Mouse (Mus musculus) ES-E14 (cell line): ENCODE results near the gene Tedc1. TPM values are rescaled to one million over a fixed set of nuclear protein-coding genes. Genes with fewer than 3 reads are reported as not detected.

Source experiments
- DNase-seq: peaks from one replicate; pipeline ENCODE4 v3.0.0-alpha.2; 2013; ENCODE audit warnings: low read depth, low spot score
- H3K27ac ChIP-seq: 2 replicates; pipeline ENCODE4 v1.5.1; 2012; ENCODE audit warnings: low read depth, mild to moderate bottlenecking, low read length, moderate library complexity, mixed read lengths; ENCODE audit not compliant: poor library complexity, insufficient read depth, severe bottlenecking
- H3K36me3 ChIP-seq: 2 replicates; pipeline ENCODE4 v1.6.1; 2012; ENCODE audit warnings: mild to moderate bottlenecking, low read length, moderate library complexity, mixed read lengths; ENCODE audit not compliant: control insufficient read depth, poor library complexity, insufficient read depth, severe bottlenecking
- H3K4me1 ChIP-seq, 2 experiments: fragments of 150-350 bp in 1 of 2; sonication (generic) in 1 of 2; 2 replicates each; pipeline ENCODE4 v1.6.1; 2012; ENCODE audit warnings: low read length in 2 of 2, mild to moderate bottlenecking in 1 of 2, mixed read lengths in 1 of 2; ENCODE audit not compliant: control insufficient read depth in 2 of 2, insufficient read depth in 2 of 2, poor library complexity in 1 of 2
- H3K4me3 ChIP-seq, 2 experiments: fragments of 150-350 bp in 1 of 2; sonication (generic) in 1 of 2; 2 replicates each; pipeline ENCODE4 v1.5.1; 2012; ENCODE audit warnings: low read length in 2 of 2, low read depth in 1 of 2, mild to moderate bottlenecking in 1 of 2, mixed read lengths in 1 of 2; ENCODE audit not compliant: insufficient read depth in 1 of 2, poor library complexity in 1 of 2, severe bottlenecking in 1 of 2
- H3K9ac ChIP-seq: 2 replicates; pipeline ENCODE4 v1.6.1; 2012; ENCODE audit warnings: low read depth, mild to moderate bottlenecking, low read length, mixed read lengths; ENCODE audit not compliant: poor library complexity, insufficient read depth, severe bottlenecking
- H3K9me3 ChIP-seq: fragments of 150-350 bp; sonication (generic); 2 replicates; pipeline ENCODE4 v1.6.1; 2012; ENCODE audit warnings: low read depth, mild to moderate bottlenecking, low read length; ENCODE audit not compliant: control insufficient read depth, insufficient read depth
- CHD2 ChIP-seq: IDR thresholded peaks from 2 replicates; pipeline ENCODE4 v1.6.1; 2014; ENCODE audit warnings: mild to moderate bottlenecking, low read depth, low read length, inconsistent platforms
- HCFC1 ChIP-seq: IDR thresholded peaks from 2 replicates; pipeline ENCODE4 v1.6.1; 2012; ENCODE audit warnings: low read length, inconsistent platforms, borderline replicate concordance; ENCODE audit not compliant: insufficient read depth
- MAFK ChIP-seq: IDR thresholded peaks from 2 replicates; pipeline ENCODE4 v1.6.1; 2014; ENCODE audit warnings: mild to moderate bottlenecking, low read depth, low read length, inconsistent platforms; ENCODE audit not compliant: insufficient read depth
- ZC3H11A ChIP-seq: IDR thresholded peaks from 2 replicates; pipeline ENCODE4 v1.6.1; 2012; ENCODE audit warnings: low read depth, mild to moderate bottlenecking, inconsistent platforms, low read length, borderline replicate concordance
- ZNF384 ChIP-seq: IDR thresholded peaks from 2 replicates; pipeline ENCODE4 v1.6.1; 2012; ENCODE audit warnings: low read depth, low read length, inconsistent platforms
- in situ Hi-C, 2 experiments: fragments of 600-800 bp; cut with MboI; formaldehyde crosslinking; loops; one replicate each; pipeline ENCODE4 v1.15.1; 2025; ENCODE audit warnings: low sequenced_read_pairs in 2 of 2, inconsistent platforms in 1 of 2; ENCODE audit not compliant: unreplicated experiment in 2 of 2
- total RNA-seq: library from RNA; depleted of rRNA; stranded (reverse); fragments of 300-350 nt; gene quantifications from 2 replicates; pipeline ENCODE4 v1.2.3, GENCODE M21; 2012; rRNA removed

Tedc1 gene
- total RNA-seq, 1 experiment = 30.3 TPM

- no peak overlapping the region for H3K4me3 ChIP-seq
- no peaks in the 10 kb centered on the region for H3K9me3 ChIP-seq
- no peaks in the 10 kb centered on the region; a peak in 1 of 4 replicates for H3K4me1 ChIP-seq
- no peak overlapping the region for H3K9ac ChIP-seq
- H3K36me3 ChIP-seq = no peaks in the 10 kb centered on the region
- in situ Hi-C loops = no loop called here
- no peak overlapping the region for H3K27ac ChIP-seq
- TF ChIP-seq MAFK (no peak), CHD2 (no peak), HCFC1 (no peak), ZNF384 (no peak)
- no peak for DNase-seq
Measured at GRCm38 (mm10) chr12:113212326-113212924, 56.2 kb downstream of the Tedc1 start.

GRCm38 (mm10) chr12:113213226-113213625, 57.0 kb downstream of the Tedc1 start:
- DNase-seq = no peak
- in situ Hi-C loops = no loop called here
- H3K4me3 ChIP-seq = no peak overlapping the region
- no peak overlapping the region for H3K9ac ChIP-seq
- H3K4me1 ChIP-seq = no peaks in the 10 kb centered on the region; a peak in 1 of 4 replicates
- no peak for TF ChIP-seq CHD2
- TF ChIP-seq HCFC1 = no peak
- TF ChIP-seq ZC3H11A = no peak
- no peak for TF ChIP-seq ZNF384
- no peak for TF ChIP-seq MAFK
- no peaks in the 10 kb centered on the region for H3K36me3 ChIP-seq
- no peak overlapping the region for H3K27ac ChIP-seq
- H3K9me3 ChIP-seq = no peaks in the 10 kb centered on the region

GRCm38 (mm10) chr12:113214072-113214808, 58.0 kb downstream of the Tedc1 start:
- Histone ChIP-seq H3K27ac (no peak overlapping the region), H3K4me1 (no peaks in the 10 kb centered on the region; a peak in 1 of 4 replicates), H3K4me3 (no peak overlapping the region), H3K36me3 (no peaks in the 10 kb centered on the region), H3K9me3 (no peaks in the 10 kb centered on the region), H3K9ac (peak overlapping the region; percentile 15)
- in situ Hi-C loops = no loop called here
- no peak for TF ChIP-seq ZC3H11A
- no peak for TF ChIP-seq MAFK
- TF ChIP-seq ZNF384 = no peak
- TF ChIP-seq CHD2 = no peak
- no peak for TF ChIP-seq HCFC1
- no peak for DNase-seq

GRCm38 (mm10) chr12:113214972-113215666, 58.9 kb downstream of the Tedc1 start:
- Histone ChIP-seq H3K9ac (no peak overlapping the region), H3K36me3 (no peaks in the 10 kb centered on the region), H3K9me3 (no peaks in the 10 kb centered on the region), H3K4me1 (peaks cover 0 to 2% of the 10 kb centered on the region in 2 experiments; a peak in 1 of 4 replicates), H3K27ac (no peak overlapping the region), H3K4me3 (no peak overlapping the region)
- no peak for TF ChIP-seq MAFK
- no peak for TF ChIP-seq ZC3H11A
- TF ChIP-seq CHD2 = no peak
- no peak for TF ChIP-seq ZNF384
- TF ChIP-seq HCFC1 = no peak
- no peak for DNase-seq
- in situ Hi-C loops = no loop called here

Other genes with a start within 250 kb of the Tedc1 start
- gene Jag2, start 226.6 kb upstream of the Tedc1 start, total RNA-seq = 54.1 and 129 TPM in 2 replicates
- gene Nudt14, start 214.3 kb upstream of the Tedc1 start, total RNA-seq = 21.9 and 28.1 TPM in 2 replicates
- gene Btbd6, start 179.9 kb upstream of the Tedc1 start, total RNA-seq = 13.4 and 15.2 TPM in 2 replicates
- 56.4 and 63.4 TPM in 2 replicates for gene Brf1, start 155.7 kb upstream of the Tedc1 start, total RNA-seq
- gene Pacs2, start 141.9 kb upstream of the Tedc1 start, total RNA-seq = 17.2 and 20.7 TPM in 2 replicates
- 0.22 and 0.79 TPM in 2 replicates for gene Tex22, start 81.9 kb upstream of the Tedc1 start, total RNA-seq
- 30.3 and 49.7 TPM in 2 replicates for gene Mta1, start 58.1 kb upstream of the Tedc1 start, total RNA-seq
- 54.6 and 62.2 TPM in 2 replicates for gene Crip2, start 16.2 kb upstream of the Tedc1 start, total RNA-seq
- gene Crip1, start 10.1 kb upstream of the Tedc1 start, total RNA-seq = 173 and 210 TPM in 2 replicates
- 12.5 and 20.3 TPM in 2 replicates for gene Tmem121, start 29.5 kb downstream of the Tedc1 start, total RNA-seq